Mouse (Mus musculus) olfactory bulb, adult 2 months (tissue): Measurements from ENCODE around the gene Ptar1.

Experiments used
- CTCF ChIP-seq: fragments of 200-500 bp; IDR thresholded peaks from 2 replicates; pipeline ENCODE4 v1.5.1; 2012; ENCODE audit warnings: low read depth, mild to moderate bottlenecking, low read length, moderate library complexity; ENCODE audit not compliant: insufficient read depth
- POLR2A ChIP-seq: fragments of 200-500 bp; IDR thresholded peaks from 2 replicates; pipeline ENCODE4 v1.6.1; 2012; ENCODE audit warnings: mild to moderate bottlenecking, low read depth, low read length, moderate library complexity; ENCODE audit not compliant: insufficient read depth

DNA sequence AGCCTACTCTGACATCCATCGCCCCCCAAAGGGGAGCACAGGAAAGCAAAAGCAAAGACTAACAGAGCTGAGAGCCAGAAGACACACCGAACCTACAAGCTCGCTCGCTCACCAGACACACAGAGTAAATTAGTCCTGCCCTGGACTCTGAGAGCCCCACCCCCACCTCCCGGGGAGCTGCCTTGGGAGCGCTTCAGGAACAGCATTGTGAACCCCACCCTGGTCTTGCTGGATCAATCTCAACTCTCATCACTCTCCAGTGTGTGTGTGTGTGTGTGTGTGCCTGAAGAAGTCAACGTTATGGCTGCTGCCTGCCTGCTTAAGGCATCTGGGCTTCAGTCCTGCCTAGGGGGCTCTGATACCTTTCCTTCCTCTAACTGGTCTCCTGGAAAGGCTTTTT is 69.8 kb downstream of the Ptar1 start:
- TF ChIP-seq CTCF (no peak), POLR2A (no peak)
